Mouse (Mus musculus) embryo, embryonic 11 days (tissue): Measurements from ENCODE around the gene Cdh26.

ENCODE experiments used
- DNase-seq: peaks from one replicate; pipeline ENCODE4 v3.0.0-alpha.2; 2015

The Cdh26 gene

GRCm38 (mm10) chr2:178449386-178449785 lies 19.1 kb downstream of the Cdh26 start:
- DNase-seq = no peak

GRCm38 (mm10) chr2:178450236-178450635 lies 19.9 kb downstream of the Cdh26 start:
- DNase-seq = no peak

GRCm38 (mm10) chr2:178450961-178451360 lies 20.6 kb downstream of the Cdh26 start:
- no peak for DNase-seq

- peak; percentile 67 for DNase-seq
Measured at GRCm38 (mm10) chr2:178454664-178455516, 24.6 kb downstream of the Cdh26 start.

GRCm38 (mm10) chr2:178457414-178457813 lies 27.1 kb downstream of the Cdh26 start:
- DNase-seq = no peak

GRCm38 (mm10) chr2:178460353-178460752 lies 30.0 kb downstream of the Cdh26 start:
- no peak for DNase-seq

GRCm38 (mm10) chr2:178471546-178472480 lies 41.5 kb downstream of the Cdh26 start:
- no peak for DNase-seq

GRCm38 (mm10) chr2:178473916-178474315 lies 43.6 kb downstream of the Cdh26 start:
- no peak for DNase-seq

GRCm38 (mm10) chr2:178477228-178477627 lies 46.9 kb downstream of the Cdh26 start:
- no peak for DNase-seq

- DNase-seq = no peak
Measured at GRCm38 (mm10) chr2:178479011-178479410, 48.7 kb downstream of the Cdh26 start.

- no peak for DNase-seq
Measured at GRCm38 (mm10) chr2:178480932-178481331, 50.6 kb downstream of the Cdh26 start.

GRCm38 (mm10) chr2:178483462-178483861 lies 53.1 kb downstream of the Cdh26 start:
- peak; percentile 20 for DNase-seq

- no peak for DNase-seq
Measured at GRCm38 (mm10) chr2:178488276-178488675, 57.9 kb downstream of the Cdh26 start.

- no peak for DNase-seq
Measured at GRCm38 (mm10) chr2:178490245-178490920, 60.1 kb downstream of the Cdh26 start.

- no peak for DNase-seq
Measured at GRCm38 (mm10) chr2:178494066-178494465, 63.7 kb downstream of the Cdh26 start.

GRCm38 (mm10) chr2:178495816-178496215 lies 65.5 kb downstream of the Cdh26 start:
- no peak for DNase-seq

- DNase-seq = no peak
Measured at GRCm38 (mm10) chr2:178497900-178498299, 67.6 kb downstream of the Cdh26 start.

- DNase-seq = no peak
Measured at GRCm38 (mm10) chr2:178498409-178498808, 68.1 kb downstream of the Cdh26 start.

GRCm38 (mm10) chr2:178502469-178502868 lies 72.1 kb downstream of the Cdh26 start:
- no peak for DNase-seq

- no peak for DNase-seq
Measured at GRCm38 (mm10) chr2:178506056-178506455, 75.7 kb downstream of the Cdh26 start.

GRCm38 (mm10) chr2:178507379-178508014 lies 77.2 kb downstream of the Cdh26 start:
- peak; percentile 78 for DNase-seq

GRCm38 (mm10) chr2:178508279-178508678 lies 77.9 kb downstream of the Cdh26 start:
- DNase-seq = peak; percentile 22

GRCm38 (mm10) chr2:178513043-178513442 lies 82.7 kb downstream of the Cdh26 start:
- no peak for DNase-seq
